Mouse (Mus musculus): ENCODE results near the gene Fem1b. TPM values are rescaled to one million over a fixed set of nuclear protein-coding genes. Genes with fewer than 3 reads are reported as not detected.
"Not testable (repeated sequence)": the region's sequence is repeated elsewhere in the genome, so short reads cannot be mapped to it uniquely, and the experiment has no call there.

The Fem1b gene
- total RNA-seq, 2 experiments from 2014 or later, result 24.8 to 25.9 TPM

GRCm38 (mm10) chr9:62829877-62830276, 18.1 kb upstream of the Fem1b start:
- DNase-seq, result no peak
- intact Hi-C loops (cut with DNase I), result loop anchor here (5.0 kb wide), 2 partner anchors 48 to 88 kb away; no protein-coding TSS in a partner anchor

DNA sequence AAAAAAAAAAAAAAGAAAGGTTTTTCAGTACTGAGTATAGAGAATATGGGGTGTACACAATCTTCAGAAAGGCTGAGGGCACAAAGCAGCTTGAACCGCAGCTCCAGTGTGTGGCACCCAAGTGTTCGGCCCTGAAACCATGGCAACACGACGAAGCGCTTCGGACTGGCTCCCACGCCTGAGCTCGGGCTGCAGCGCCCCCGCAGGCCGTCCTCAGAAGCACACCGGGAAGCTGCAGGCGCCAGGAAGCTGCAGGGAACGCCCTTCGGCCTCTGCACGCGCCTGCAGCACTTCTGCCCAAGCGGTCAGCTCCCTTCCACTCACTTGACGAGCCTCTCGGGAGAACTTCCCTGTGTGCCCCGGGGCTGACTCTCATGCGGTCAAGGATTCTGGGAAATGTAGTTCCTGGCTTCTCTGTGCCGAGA, 16.9 kb upstream of the Fem1b start:
- intact Hi-C loops (cut with DNase I), result loop anchor here (5.0 kb wide), 2 partner anchors 46 to 86 kb away; no protein-coding TSS in a partner anchor
- peak; percentile 98 to 99 for DNase-seq

DNA sequence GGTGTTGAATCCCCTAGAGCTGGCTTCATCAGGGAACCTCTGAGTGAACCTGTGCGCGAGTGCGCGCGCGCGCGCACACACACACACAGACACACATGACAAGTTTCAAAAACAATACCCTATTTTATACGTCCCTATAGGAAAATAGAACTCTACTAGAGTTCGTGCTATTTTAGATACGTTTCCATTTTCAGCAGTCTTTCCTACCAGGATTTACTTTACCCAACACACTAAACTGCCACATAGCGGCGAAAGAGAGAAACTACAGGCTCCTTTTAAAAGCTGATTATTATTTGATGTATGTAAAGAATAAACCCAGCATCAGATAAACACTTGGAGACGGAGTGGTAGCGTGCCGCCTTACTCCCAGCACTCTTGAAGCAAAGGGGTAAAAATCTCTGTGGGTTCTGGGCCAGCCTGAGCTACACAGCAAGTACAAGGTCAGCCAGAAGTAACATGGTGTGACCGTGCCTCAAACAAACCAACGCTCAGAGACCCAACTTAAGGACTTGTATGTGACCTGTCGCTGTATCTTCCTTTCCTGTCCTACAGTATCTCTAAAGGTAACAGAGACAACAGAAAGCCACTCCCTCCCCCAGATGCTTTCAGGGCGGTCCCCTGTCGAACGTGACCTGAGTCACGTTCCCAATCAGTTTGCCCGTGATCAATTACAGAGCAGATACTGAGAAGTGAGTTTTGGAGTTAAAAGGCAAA, 16.4 kb upstream of the Fem1b start:
- DNase-seq, result no peak
- intact Hi-C loops (cut with DNase I), result loop anchor here (5.0 kb wide), 2 partner anchors 46 to 86 kb away; no protein-coding TSS in a partner anchor

GRCm38 (mm10) chr9:62826456-62826855, 14.7 kb upstream of the Fem1b start:
- no peak for DNase-seq
- intact Hi-C loops (cut with DNase I), result loop anchor here (5.0 kb wide), 2 partner anchors 44 to 84 kb away; no protein-coding TSS in a partner anchor

DNA sequence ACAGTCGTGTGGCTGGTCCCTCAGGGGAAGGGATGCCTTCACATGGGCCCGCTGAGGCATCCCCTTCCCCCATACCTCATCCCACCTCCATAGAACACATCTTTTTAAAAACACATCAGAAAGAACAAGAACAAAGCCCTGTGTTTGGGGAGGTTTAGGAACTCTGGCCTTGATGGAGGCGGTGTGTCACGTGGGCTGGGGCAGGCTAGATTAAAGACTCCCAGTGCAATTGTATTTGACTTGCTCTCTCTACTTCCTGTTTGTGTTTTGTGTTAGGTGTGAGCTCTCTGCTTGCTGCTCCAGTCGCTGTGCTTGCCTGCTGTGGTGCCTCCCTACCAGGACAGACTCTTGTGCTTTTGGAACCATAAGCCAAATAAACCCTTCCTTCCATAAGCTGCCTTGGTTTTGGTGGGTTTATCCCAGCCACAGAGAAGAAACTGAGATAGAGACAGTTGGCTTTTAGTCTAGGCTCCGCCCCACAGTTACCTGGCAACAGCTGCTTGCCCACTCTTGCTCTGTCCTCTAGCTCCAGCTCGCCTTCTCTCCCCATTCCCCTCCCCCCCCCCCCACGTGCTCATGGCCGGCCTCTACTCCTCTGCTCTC, 14.2 kb upstream of the Fem1b start:
- no peak for DNase-seq
- intact Hi-C loops (cut with DNase I), result loop anchor here (5.0 kb wide), 2 partner anchors 44 to 84 kb away; no protein-coding TSS in a partner anchor

GRCm38 (mm10) chr9:62821811-62822210, 10.1 kb upstream of the Fem1b start:
- DNase-seq, result no peak
- intact Hi-C loops (cut with DNase I), result no loop called here

GRCm38 (mm10) chr9:62820829-62821228, 9.1 kb upstream of the Fem1b start:
- DNase-seq, result no peak
- intact Hi-C loops (cut with DNase I), result no loop called here

DNA sequence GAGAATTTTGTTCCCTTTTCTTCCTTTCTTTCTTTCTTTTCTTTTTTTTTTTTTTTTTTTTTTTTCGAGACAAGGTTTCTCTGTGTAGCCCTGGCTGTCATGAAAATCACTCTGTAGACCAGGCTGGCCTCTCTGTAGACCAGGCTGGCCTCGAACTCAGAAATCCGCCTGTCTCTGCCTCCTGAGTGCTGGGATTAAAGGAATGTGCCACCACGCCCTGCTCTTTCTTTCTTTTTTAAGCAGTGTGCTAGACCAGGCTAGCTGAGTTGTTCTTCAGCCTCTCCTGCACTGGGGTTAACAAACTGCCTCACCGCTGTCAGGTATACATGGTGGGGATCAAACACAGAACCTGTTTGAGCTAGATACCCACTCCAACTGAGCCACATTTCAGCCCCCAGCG, 8.2 kb upstream of the Fem1b start:
- DNase-seq; intact Hi-C loops (cut with DNase I): not testable (repeated sequence)

- DNase-seq, result no peak
- intact Hi-C loops (cut with DNase I), result no loop called here
Measured at GRCm38 (mm10) chr9:62819494-62819893, 7.8 kb upstream of the Fem1b start.

- intact Hi-C loops (cut with DNase I), result no loop called here
- DNase-seq, result no peak
Measured at GRCm38 (mm10) chr9:62817828-62818614, 6.3 kb upstream of the Fem1b start.

DNA sequence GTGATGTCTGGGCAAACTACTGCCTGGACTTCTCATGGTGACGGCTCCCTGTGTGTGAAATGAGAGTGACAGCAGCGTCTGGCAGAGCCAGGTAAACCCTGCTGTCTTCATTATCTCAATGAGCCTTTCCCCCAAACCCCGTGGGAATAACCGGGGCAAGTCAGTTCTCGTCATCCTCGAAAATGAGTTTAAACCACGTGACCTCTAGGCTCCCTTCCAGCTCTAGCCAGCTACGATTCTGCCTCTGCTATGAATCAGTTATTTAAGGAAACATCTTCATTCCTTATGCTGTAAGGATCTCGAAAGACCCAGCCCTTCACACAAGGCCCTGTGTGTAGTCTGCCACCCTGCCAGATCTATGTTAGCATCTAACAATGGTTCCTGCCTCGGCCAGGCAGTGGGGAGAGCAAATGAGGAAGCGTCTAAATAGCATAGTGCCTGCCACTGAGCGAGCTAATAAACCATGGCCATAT, 5.4 kb upstream of the Fem1b start:
- intact Hi-C loops (cut with DNase I), result no loop called here
- peak; percentile 49 to 73 for DNase-seq

DNA sequence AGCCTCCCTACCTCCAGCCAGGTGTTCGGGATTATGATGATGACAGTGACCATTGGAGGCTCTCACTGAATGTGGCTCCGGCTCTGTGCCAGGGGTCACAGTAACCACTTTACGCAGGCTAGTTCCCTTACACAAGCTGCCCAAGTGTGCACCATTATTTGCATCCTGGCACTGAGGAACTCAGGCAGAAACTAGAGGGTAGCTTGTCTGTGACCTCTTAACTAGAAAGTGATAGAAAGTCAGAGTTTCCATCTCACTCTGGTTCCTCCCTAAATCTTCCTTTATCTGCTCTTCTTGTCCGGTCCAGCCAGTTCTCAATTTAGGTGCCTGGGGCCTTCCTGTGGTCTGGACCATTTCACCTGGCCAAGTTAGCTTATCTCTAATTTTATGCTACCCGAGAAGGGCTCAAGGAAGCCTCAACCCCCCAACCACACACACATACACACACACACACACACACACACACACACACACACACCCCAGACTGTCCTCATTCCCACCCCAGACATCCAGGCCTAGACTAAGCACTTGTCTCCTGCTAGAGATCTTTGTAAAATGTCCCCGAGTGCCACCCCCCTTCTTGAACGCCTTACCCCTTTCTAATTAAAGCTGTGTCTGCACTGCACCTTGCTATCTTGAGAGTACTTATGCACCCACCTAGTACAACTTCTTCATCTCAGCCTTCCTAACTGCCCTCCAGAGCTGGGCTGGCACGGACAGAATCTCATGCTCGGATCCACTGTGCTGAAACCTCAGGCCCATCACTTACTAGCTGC, 4.8 kb upstream of the Fem1b start:
- intact Hi-C loops (cut with DNase I), result no loop called here
- DNase-seq, result no peak

- DNase-seq, result no peak
- intact Hi-C loops (cut with DNase I), result no loop called here
Measured at GRCm38 (mm10) chr9:62814751-62815150, 3.0 kb upstream of the Fem1b start.

GRCm38 (mm10) chr9:62812216-62813049, 699 bp upstream of the Fem1b start:
- no peak for DNase-seq
- intact Hi-C loops (cut with DNase I), result no loop called here

DNA sequence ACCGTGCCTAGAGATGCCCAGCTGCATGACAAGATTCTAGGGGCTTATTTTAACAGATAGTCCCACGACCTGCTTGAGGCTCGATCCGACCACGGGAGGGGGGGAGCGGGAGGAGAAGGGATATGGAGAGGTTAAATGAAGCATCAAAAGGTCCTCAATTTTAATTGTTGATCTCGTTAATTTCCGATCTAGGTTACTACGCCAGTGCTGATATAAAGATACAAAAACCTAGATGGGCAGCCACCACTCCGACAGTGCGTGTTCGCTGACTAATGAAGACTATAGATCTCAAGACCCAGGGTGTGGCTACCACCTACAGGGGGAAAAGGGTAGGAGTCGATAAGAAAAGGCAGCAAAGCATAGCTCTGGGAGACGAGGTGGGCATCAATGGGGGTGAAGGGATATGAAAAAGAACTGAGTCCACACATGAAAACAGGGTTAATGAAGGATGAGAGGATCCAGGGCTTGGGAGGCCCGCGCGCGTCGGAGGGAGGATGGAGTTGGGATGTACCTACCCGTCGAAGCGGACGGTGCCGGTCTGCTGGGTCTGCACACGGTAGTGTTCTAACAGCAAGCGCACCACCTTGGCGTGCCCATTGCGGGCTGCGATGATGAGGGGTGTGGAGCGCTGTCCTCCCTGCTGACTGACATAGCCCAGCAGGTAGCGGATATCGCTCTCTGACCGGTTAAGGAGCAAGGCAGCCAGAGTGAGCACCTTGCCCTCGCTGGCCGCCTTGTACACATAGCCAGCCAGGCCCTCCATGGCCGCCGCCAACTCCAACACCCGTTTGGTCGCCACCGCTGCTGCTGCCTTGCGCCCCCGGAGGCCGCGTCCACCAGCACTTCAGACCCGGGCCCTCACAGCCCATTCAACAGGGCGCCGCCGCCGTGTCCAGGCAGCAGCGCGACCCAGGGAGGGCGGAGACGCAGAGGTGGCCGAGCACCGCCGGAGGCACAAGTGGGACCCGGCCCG, 905 bp downstream of the Fem1b start:
- DNase-seq, result no peak
- intact Hi-C loops (cut with DNase I), result no loop called here

DNA sequence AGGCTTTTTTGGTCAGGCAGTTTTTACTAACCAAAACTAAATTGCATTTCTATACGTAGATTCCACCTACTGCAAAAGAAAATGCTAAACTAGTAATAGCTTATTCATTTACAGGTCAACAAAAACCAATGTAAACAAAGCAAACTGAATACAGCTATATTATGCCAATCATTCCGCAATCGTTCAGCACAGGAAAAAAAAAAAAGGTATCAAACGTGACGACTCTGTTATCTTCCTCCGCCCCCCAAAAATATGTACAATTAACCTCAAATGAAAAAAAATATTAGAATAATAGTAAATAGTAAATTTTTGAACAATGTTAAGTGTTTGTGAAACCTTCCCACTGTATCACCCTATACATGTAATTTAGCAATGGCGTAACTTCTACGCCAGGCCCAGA, 1.6 kb downstream of the Fem1b start:
- DNase-seq, result no peak
- intact Hi-C loops (cut with DNase I), result no loop called here

DNA sequence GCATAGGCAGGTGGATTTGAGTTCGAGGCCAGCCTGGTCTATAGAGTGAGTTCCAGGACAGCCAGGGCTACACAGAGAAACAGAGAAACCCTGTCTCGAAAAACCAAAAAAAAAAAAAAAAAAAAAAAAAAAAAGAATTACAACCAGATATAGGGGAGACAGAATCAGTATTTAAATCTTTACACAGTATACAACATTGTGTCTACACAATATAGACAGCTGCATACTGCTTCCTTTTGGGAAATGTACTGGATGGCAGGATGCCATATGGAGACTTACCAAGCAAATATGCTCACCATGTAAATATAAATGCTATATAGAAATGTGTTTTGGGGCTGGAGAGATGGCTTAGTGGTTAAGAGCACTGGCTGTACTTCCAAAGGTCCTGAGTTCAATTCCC, 12.5 kb downstream of the Fem1b start:
- intact Hi-C loops (cut with DNase I); DNase-seq: not testable (repeated sequence)

DNA sequence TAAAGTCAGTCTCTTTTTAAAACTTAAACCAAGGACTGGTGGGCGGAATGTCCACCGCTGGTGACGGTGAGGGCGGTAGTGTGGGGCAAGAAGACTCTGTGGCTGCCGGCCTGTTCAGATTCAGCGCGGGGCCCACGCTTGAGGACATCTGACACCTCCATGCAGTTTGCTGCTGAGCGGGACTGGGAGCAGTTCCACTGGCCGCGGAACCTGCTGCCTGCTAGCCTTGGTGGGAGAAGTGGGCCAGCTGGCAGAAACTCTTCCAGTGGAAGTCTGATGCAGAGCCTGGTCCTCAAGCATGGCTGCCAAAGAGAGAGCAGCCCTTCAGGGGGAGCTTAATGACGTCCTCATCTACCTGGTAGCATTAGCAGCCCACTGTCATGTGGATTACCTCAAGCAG, 21.9 kb downstream of the Fem1b start:
- DNase-seq, result no peak
- intact Hi-C loops (cut with DNase I), result no loop called here

All from heart, postnatal 14 days (tissue).